Mouse (Mus musculus): Measurements from ENCODE around the gene Rnf183.

GRCm38 (mm10) chr4:62431522-62431921 is 3.5 kb downstream of the Rnf183 start:
- TF ChIP-seq CTCF (IDR thresholded peaks at IDR 0.05; ENCODE audit: borderline replicate concordance, insufficient read depth, low read length) (no peak), POLR2A (IDR thresholded peaks at IDR 0.05; ENCODE audit: low read depth, low read length) (no peak)
